Mouse (Mus musculus): ENCODE measurements at regions not wholly inside any gene's neighbourhood (a gene's known extent, or its start where the extent isn't known, plus 50 kb on each side); places are given as distances from the start of the nearest gene placed in this dataset.

- WGBS = 2% methylated on average over 25 of the region's 25 CpGs
- Histone ChIP-seq H3K4me1 (ENCODE audit: control insufficient read depth, insufficient read depth) (no peaks in the 10 kb centered on the region), H3K9me3 (replicated peaks; ENCODE audit: control insufficient read depth, low read length) (no peaks in the 10 kb centered on the region), H3K36me3 (replicated peaks; ENCODE audit: control insufficient read depth, insufficient read depth, low read length) (no peaks in the 10 kb centered on the region), H3K27ac (ENCODE audit: low read depth) (no peak overlapping the region), H3K4me2 (ENCODE audit: low read depth, low read length) (peak overlapping the region; percentile 58), H3K27me3 (ENCODE audit: control insufficient read depth, insufficient read depth, low read length) (0 out of 2 replicates have a peak, but pooled peaks cover 4% of the 10 kb centered on the region), H3K4me3 (ENCODE audit: low read depth, low read length) (peak overlapping the region; percentile 33), H3K9ac (replicated peaks; ENCODE audit: low read depth, low read length) (no peak overlapping the region)
- ATAC-seq (ENCODE audit: insufficient read depth, low read depth) (peak; percentile 72), DNase-seq (ENCODE audit: low spot score) (peak; percentile 28)
- TF ChIP-seq EP300 (IDR thresholded peaks at IDR 0.05; ENCODE audit: low read depth) (no peak), CTCF (IDR thresholded peaks at IDR 0.05; ENCODE audit: low read depth) (peak; percentile 88)
Measured at GRCm38 (mm10) chr13:71458061-71458935, 505.2 kb downstream of the Irx1 start.

GRCm38 (mm10) chr13:71457550-71457949 is 506.0 kb downstream of the Irx1 start:
- H3K36me3 ChIP-seq (replicated peaks; ENCODE audit: control insufficient read depth, insufficient read depth, low read length) = no peaks in the 10 kb centered on the region
- H3K27ac ChIP-seq (ENCODE audit: low read depth) = no peak overlapping the region
- ATAC-seq (ENCODE audit: insufficient read depth, low read depth) (no peak), DNase-seq (ENCODE audit: low spot score) (no peak)
- H3K4me3 ChIP-seq (ENCODE audit: low read depth, low read length) = no peak overlapping the region
- H3K9ac ChIP-seq (replicated peaks; ENCODE audit: low read depth, low read length) = no peak overlapping the region
- WGBS = 68% methylated on average over 3 of the region's 3 CpGs
- H3K9me3 ChIP-seq (replicated peaks; ENCODE audit: control insufficient read depth, low read length) = no peaks in the 10 kb centered on the region
- H3K4me2 ChIP-seq (ENCODE audit: low read depth, low read length) = no peak overlapping the region
- H3K4me1 ChIP-seq (ENCODE audit: control insufficient read depth, insufficient read depth) = no peaks in the 10 kb centered on the region
- no peak for TF ChIP-seq EP300 (IDR thresholded peaks at IDR 0.05; ENCODE audit: low read depth)
- TF ChIP-seq CTCF (IDR thresholded peaks at IDR 0.05; ENCODE audit: low read depth) = no peak
- H3K27me3 ChIP-seq (ENCODE audit: control insufficient read depth, insufficient read depth, low read length) = 0 out of 2 replicates have a peak, but pooled peaks cover 4% of the 10 kb centered on the region

GRCm38 (mm10) chr13:71452258-71452657 is 511.3 kb downstream of the Irx1 start:
- H3K9ac ChIP-seq (replicated peaks; ENCODE audit: low read depth, low read length) = no peak overlapping the region
- WGBS = 82% methylated on average over 5 of the region's 5 CpGs
- H3K4me1 ChIP-seq (ENCODE audit: control insufficient read depth, insufficient read depth) = no peaks in the 10 kb centered on the region
- no peak for TF ChIP-seq EP300 (IDR thresholded peaks at IDR 0.05; ENCODE audit: low read depth)
- TF ChIP-seq CTCF (IDR thresholded peaks at IDR 0.05; ENCODE audit: low read depth) = no peak
- no peaks in the 10 kb centered on the region for H3K9me3 ChIP-seq (replicated peaks; ENCODE audit: control insufficient read depth, low read length)
- H3K4me2 ChIP-seq (ENCODE audit: low read depth, low read length) = no peak overlapping the region
- H3K4me3 ChIP-seq (ENCODE audit: low read depth, low read length) = no peak overlapping the region
- no peaks in the 10 kb centered on the region for H3K36me3 ChIP-seq (replicated peaks; ENCODE audit: control insufficient read depth, insufficient read depth, low read length)
- H3K27ac ChIP-seq (ENCODE audit: low read depth) = no peak overlapping the region
- H3K27me3 ChIP-seq (ENCODE audit: control insufficient read depth, insufficient read depth, low read length) = no peaks in the 10 kb centered on the region
- no peak for ATAC-seq (ENCODE audit: insufficient read depth, low read depth)
- DNase-seq (ENCODE audit: low spot score) = no peak

GRCm38 (mm10) chr13:71437601-71438099 is 525.9 kb downstream of the Irx1 start:
- no peak overlapping the region for H3K9ac ChIP-seq (replicated peaks; ENCODE audit: low read depth, low read length)
- WGBS = 16% methylated on average over 2 of the region's 2 CpGs
- H3K4me2 ChIP-seq (ENCODE audit: low read depth, low read length) = no peak overlapping the region
- TF ChIP-seq CTCF (IDR thresholded peaks at IDR 0.05; ENCODE audit: low read depth) (no peak), EP300 (IDR thresholded peaks at IDR 0.05; ENCODE audit: low read depth) (no peak)
- no peaks in the 10 kb centered on the region for H3K36me3 ChIP-seq (replicated peaks; ENCODE audit: control insufficient read depth, insufficient read depth, low read length)
- H3K27me3 ChIP-seq (ENCODE audit: control insufficient read depth, insufficient read depth, low read length) = no peaks in the 10 kb centered on the region
- DNase-seq (ENCODE audit: low spot score) (no peak), ATAC-seq (ENCODE audit: insufficient read depth, low read depth) (no peak)
- H3K27ac ChIP-seq (ENCODE audit: low read depth) = no peak overlapping the region
- no peak overlapping the region for H3K4me3 ChIP-seq (ENCODE audit: low read depth, low read length)
- no peaks in the 10 kb centered on the region for H3K9me3 ChIP-seq (replicated peaks; ENCODE audit: control insufficient read depth, low read length)
- H3K4me1 ChIP-seq (ENCODE audit: control insufficient read depth, insufficient read depth) = no peaks in the 10 kb centered on the region

GRCm38 (mm10) chr13:71403654-71404560 is 559.6 kb downstream of the Irx1 start:
- Histone ChIP-seq H3K27me3 (ENCODE audit: control insufficient read depth, insufficient read depth, low read length) (no peaks in the 10 kb centered on the region), H3K27ac (ENCODE audit: low read depth) (no peak overlapping the region), H3K4me3 (ENCODE audit: low read depth, low read length) (no peak overlapping the region), H3K4me1 (ENCODE audit: control insufficient read depth, insufficient read depth) (no peaks in the 10 kb centered on the region), H3K4me2 (ENCODE audit: low read depth, low read length) (no peak overlapping the region), H3K9ac (replicated peaks; ENCODE audit: low read depth, low read length) (no peak overlapping the region), H3K9me3 (replicated peaks; ENCODE audit: control insufficient read depth, low read length) (no peaks in the 10 kb centered on the region), H3K36me3 (replicated peaks; ENCODE audit: control insufficient read depth, insufficient read depth, low read length) (no peaks in the 10 kb centered on the region)
- DNase-seq (ENCODE audit: low spot score) = no peak
- no peak for ATAC-seq (ENCODE audit: insufficient read depth, low read depth)
- 65% methylated on average over 21 of the region's 21 CpGs for WGBS
- no peak for TF ChIP-seq EP300 (IDR thresholded peaks at IDR 0.05; ENCODE audit: low read depth)
- TF ChIP-seq CTCF (IDR thresholded peaks at IDR 0.05; ENCODE audit: low read depth) = no peak
